Mouse (Mus musculus): ENCODE data around the gene Il11ra1. TPM values are rescaled to one million over a fixed set of nuclear protein-coding genes. Genes with fewer than 3 reads are reported as not detected.
A peak's percentile ranks its signal among the peaks of the same experiment; 100 is the strongest.
"Not testable (repeated sequence)": the region's sequence is repeated elsewhere in the genome, so short reads cannot be mapped to it uniquely, and the experiment has no call there.

Il11ra1 gene
- polyA plus RNA-seq, 1 experiment from 2014 or later: 55.2 TPM

DNA sequence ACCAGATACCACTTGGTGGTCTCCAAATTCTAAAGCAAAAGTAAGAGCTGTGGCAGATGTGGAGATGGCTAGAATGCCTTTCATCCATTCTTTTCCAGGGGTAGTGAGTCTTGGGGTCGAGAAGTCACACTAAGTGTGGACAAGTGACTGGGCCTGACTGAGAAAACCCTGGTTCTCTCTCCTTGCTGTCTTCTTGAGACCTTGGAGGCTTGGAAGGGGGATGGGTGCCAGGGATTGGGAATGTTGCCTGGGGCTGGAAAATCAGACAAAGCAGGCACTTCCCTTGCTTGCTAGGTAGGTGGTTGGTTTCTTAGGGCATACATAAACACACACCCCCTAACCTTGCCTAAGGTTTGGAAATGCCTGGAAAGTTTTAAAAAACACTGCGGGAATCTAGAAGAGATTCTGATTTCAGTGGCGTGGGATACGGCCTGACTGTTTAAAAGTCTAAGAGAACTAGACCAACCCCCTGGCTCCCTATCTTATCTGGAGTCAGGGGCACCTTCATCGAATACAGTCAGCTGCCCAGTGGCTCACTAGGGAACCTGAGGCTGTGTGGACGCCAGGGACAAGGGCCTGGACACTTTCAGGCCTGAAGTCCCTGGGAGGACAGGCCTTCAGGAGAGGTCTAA, 60.0 kb downstream of the Il11ra1 start:
- Histone ChIP-seq H3K4me2 (peak overlapping the region; percentile 55), H3K9ac (ENCODE audit: low read length) (peak overlapping the region; percentile 41; the same call in 1 of the 2 replicates), H3K36me3 (ENCODE audit: control insufficient read depth, insufficient read depth, low read length) (no peaks in the 10 kb centered on the region), H3K9me3 (ENCODE audit: control insufficient read depth, low read length) (no peaks in the 10 kb centered on the region), H3K27ac (ENCODE audit: low read depth, low read length) (no peak overlapping the region; the same call in 1 of the 2 replicates), H3K27me3 (ENCODE audit: control insufficient read depth, insufficient read depth, low read length) (no peaks in the 10 kb centered on the region), H3K4me3 (ENCODE audit: low read depth, low read length) (peak overlapping the region; percentile 30), H3K4me1 (ENCODE audit: control insufficient read depth, insufficient read depth, low read length) (peaks cover 26% of the 10 kb centered on the region)
- 35% methylated on average over 6 of the region's 6 CpGs for WGBS
- DNase-seq (ENCODE audit: low spot score, missing footprints) (no peak), ATAC-seq (ENCODE audit: low FRiP score) (no peak)

DNA sequence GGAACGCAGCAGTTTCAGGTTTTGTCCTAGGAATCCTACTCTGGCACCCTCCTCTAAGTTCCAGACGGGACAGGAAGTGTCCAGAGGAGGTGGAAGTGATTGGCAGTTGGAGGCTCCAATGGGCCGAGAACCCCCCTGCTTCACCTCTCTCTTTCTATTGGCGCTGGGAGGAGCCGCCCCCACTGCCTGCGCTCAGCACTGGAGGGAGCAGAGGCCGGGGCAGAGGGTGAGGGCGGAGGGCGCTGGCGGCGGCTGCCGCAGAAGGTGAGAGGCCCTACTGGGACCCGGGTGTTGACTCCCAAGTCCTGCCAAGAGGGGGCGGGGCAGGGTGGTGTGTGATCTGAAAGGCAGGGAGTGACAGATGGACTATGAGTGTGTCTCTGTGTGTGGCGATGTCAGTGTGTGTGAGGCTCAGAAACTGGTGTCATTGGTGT, 60.5 kb downstream of the Il11ra1 start:
- H3K4me3 ChIP-seq (ENCODE audit: low read depth, low read length): peak overlapping the region; percentile 30
- no peaks in the 10 kb centered on the region for H3K9me3 ChIP-seq (ENCODE audit: control insufficient read depth, low read length)
- H3K36me3 ChIP-seq (ENCODE audit: control insufficient read depth, insufficient read depth, low read length): no peaks in the 10 kb centered on the region
- H3K4me1 ChIP-seq (ENCODE audit: control insufficient read depth, insufficient read depth, low read length): peaks cover 23% of the 10 kb centered on the region
- H3K27ac ChIP-seq (ENCODE audit: low read depth, low read length): peak overlapping the region; percentile 40; the same call in 1 of the 2 replicates
- peak; percentile 91 for ATAC-seq (ENCODE audit: low FRiP score)
- WGBS: 0% methylated on average over 13 of the region's 15 CpGs
- peak overlapping the region; percentile 41 for H3K9ac ChIP-seq (ENCODE audit: low read length)
- H3K27me3 ChIP-seq (ENCODE audit: control insufficient read depth, insufficient read depth, low read length): no peaks in the 10 kb centered on the region
- DNase-seq (ENCODE audit: low spot score, missing footprints): peak; percentile 97
- H3K4me2 ChIP-seq: peak overlapping the region; percentile 55

DNA sequence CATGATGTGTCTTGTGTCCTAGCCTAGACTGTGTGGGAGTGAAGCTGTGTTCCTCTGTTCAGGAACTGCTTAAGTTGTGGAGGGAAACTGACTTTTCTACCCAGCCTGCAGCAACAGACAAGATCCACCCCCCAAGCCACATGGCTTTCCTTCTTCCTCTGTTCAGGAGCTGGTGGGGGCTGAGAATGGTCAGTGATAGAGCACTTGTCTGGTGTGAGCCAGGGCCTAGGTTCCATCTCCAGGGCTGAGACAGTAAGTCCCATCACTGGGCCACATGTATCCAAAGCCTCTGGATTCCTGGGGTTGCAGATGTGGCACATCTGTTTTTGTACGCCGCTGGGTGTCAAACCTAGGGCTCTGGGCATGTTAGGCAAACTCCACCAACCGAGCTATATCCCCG, 61.1 kb downstream of the Il11ra1 start:
- Histone ChIP-seq H3K9me3 (ENCODE audit: control insufficient read depth, low read length) (no peaks in the 10 kb centered on the region), H3K4me1 (ENCODE audit: control insufficient read depth, insufficient read depth, low read length) (peaks cover 23% of the 10 kb centered on the region), H3K4me2 (peak overlapping the region; percentile 55), H3K27ac (ENCODE audit: low read depth, low read length) (no peak overlapping the region), H3K36me3 (ENCODE audit: control insufficient read depth, insufficient read depth, low read length) (no peaks in the 10 kb centered on the region), H3K9ac (ENCODE audit: low read length) (peak overlapping the region; percentile 41), H3K27me3 (ENCODE audit: control insufficient read depth, insufficient read depth, low read length) (no peaks in the 10 kb centered on the region), H3K4me3 (ENCODE audit: low read depth, low read length) (peak overlapping the region; percentile 30)
- DNase-seq (ENCODE audit: low spot score, missing footprints) (no peak), ATAC-seq (ENCODE audit: low FRiP score) (0 out of 2 replicates have a peak, but pooled peaks have one; percentile 15)
- 90% methylated on average over 4 of the region's 4 CpGs for WGBS

GRCm38 (mm10) chr4:41761680-41762079, 61.9 kb downstream of the Il11ra1 start:
- Histone ChIP-seq H3K4me1 (ENCODE audit: control insufficient read depth, insufficient read depth, low read length) (peaks cover 23% of the 10 kb centered on the region), H3K9me3 (ENCODE audit: control insufficient read depth, low read length) (no peaks in the 10 kb centered on the region), H3K4me3 (ENCODE audit: low read depth, low read length) (no peak overlapping the region), H3K4me2 (no peak overlapping the region), H3K9ac (ENCODE audit: low read length) (no peak overlapping the region), H3K36me3 (ENCODE audit: control insufficient read depth, insufficient read depth, low read length) (no peaks in the 10 kb centered on the region), H3K27me3 (ENCODE audit: control insufficient read depth, insufficient read depth, low read length) (no peaks in the 10 kb centered on the region), H3K27ac (ENCODE audit: low read depth, low read length) (no peak overlapping the region; the same call in 1 of the 2 replicates)
- ATAC-seq (ENCODE audit: low FRiP score) (no peak), DNase-seq (ENCODE audit: low spot score, missing footprints) (no peak)

DNA sequence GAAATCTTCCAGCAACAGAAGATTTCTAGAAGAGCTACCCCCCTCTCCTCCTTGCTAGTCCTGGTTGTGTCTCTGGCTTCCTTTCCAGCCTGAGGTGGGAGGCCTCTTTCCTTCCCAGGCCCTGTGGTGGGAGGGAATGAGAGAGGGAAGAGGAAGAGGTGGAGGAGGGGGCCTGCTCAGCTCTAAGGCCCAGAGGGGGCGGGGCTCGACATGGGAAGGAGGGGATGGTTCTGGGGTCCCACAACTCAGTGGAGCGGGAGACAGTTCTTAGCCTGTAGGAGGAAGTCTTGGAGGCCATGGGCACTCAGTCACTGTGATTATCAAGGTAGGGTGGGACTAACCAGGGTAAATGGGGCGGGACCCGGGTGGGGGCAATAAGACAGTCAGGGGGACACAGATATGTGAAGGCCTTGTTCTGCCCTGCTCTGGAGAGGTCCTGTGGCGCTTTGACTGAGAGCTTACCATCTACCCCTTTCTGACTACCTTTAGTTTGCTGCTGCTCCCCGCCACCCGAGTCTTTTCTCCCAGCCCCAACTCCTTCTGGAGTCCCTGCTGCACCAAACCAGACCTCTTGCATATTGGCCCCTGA, 62.4 kb downstream of the Il11ra1 start:
- Histone ChIP-seq H3K9ac (ENCODE audit: low read length) (no peak overlapping the region), H3K9me3 (ENCODE audit: control insufficient read depth, low read length) (no peaks in the 10 kb centered on the region), H3K4me3 (ENCODE audit: low read depth, low read length) (no peak overlapping the region), H3K4me2 (0 out of 2 replicates have a peak overlapping the region, but pooled peaks have one; percentile 11), H3K27ac (ENCODE audit: low read depth, low read length) (no peak overlapping the region), H3K4me1 (ENCODE audit: control insufficient read depth, insufficient read depth, low read length) (peaks cover 23% of the 10 kb centered on the region), H3K27me3 (ENCODE audit: control insufficient read depth, insufficient read depth, low read length) (no peaks in the 10 kb centered on the region), H3K36me3 (ENCODE audit: control insufficient read depth, insufficient read depth, low read length) (no peaks in the 10 kb centered on the region)
- WGBS: 34% methylated on average over 8 of the region's 8 CpGs
- ATAC-seq (ENCODE audit: low FRiP score): no peak
- peak; percentile 81 for DNase-seq (ENCODE audit: low spot score, missing footprints)

- DNase-seq (ENCODE audit: low spot score, missing footprints); H3K27me3 ChIP-seq (ENCODE audit: control insufficient read depth, insufficient read depth, low read length); H3K9ac ChIP-seq (ENCODE audit: low read length); H3K36me3 ChIP-seq (ENCODE audit: control insufficient read depth, insufficient read depth, low read length); H3K4me3 ChIP-seq (ENCODE audit: low read depth, low read length); H3K4me2 ChIP-seq; ATAC-seq (ENCODE audit: low FRiP score); H3K27ac ChIP-seq (ENCODE audit: low read depth, low read length); H3K9me3 ChIP-seq (ENCODE audit: control insufficient read depth, low read length): not testable (repeated sequence)
- peaks cover 23% of the 10 kb centered on the region for H3K4me1 ChIP-seq (ENCODE audit: control insufficient read depth, insufficient read depth, low read length)
- WGBS: 45% methylated on average over 8 of the region's 8 CpGs
Observed at GRCm38 (mm10) chr4:41762688-41763114, 62.9 kb downstream of the Il11ra1 start.

DNA sequence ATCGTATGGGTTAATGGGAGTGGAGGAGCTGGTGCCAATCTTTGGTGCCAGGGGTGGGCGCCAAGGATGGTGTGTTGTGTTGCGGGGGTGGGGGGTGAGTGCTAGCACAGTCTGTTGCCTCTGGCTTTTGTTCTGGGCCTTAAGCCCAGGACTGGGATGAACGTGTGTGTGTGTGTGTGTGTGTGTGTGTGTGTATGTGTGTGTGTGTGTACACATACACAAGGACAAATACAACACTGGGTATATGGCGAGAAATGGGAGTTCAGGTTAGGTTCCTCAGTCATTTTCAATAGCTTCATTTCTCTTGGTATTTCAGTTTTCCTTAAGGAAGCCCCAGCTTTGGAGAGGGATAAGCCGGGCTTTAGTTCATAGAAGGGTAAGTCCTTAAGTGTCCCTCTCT, 63.4 kb downstream of the Il11ra1 start:
- H3K4me2 ChIP-seq; H3K9ac ChIP-seq (ENCODE audit: low read length); H3K27me3 ChIP-seq (ENCODE audit: control insufficient read depth, insufficient read depth, low read length); H3K36me3 ChIP-seq (ENCODE audit: control insufficient read depth, insufficient read depth, low read length); DNase-seq (ENCODE audit: low spot score, missing footprints); H3K4me3 ChIP-seq (ENCODE audit: low read depth, low read length); H3K9me3 ChIP-seq (ENCODE audit: control insufficient read depth, low read length); H3K27ac ChIP-seq (ENCODE audit: low read depth, low read length); ATAC-seq (ENCODE audit: low FRiP score): not testable (repeated sequence)
- 84% methylated on average over 4 of the region's 6 CpGs for WGBS
- peaks cover 23% of the 10 kb centered on the region for H3K4me1 ChIP-seq (ENCODE audit: control insufficient read depth, insufficient read depth, low read length)

DNA sequence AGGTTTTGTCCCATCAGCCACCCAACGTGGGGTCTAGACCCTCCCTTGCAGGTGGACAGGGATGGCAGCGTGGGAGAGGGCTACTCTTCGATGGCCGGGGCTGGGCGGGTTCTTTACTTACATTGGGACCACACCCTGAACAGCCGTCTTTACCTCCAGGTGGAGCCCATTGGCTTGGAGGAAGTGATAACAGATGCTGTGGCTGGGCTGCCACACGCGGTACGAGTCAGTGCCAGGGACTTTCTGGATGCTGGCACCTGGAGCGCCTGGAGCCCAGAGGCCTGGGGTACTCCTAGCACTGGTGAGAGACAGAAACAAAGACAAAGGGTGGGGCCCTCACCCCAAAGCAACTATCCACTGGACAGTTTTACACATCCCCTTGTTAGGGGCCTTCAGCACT, 67.5 kb downstream of the Il11ra1 start:
- not testable (repeated sequence) for H3K27me3 ChIP-seq (ENCODE audit: control insufficient read depth, insufficient read depth, low read length); H3K9ac ChIP-seq (ENCODE audit: low read length); H3K9me3 ChIP-seq (ENCODE audit: control insufficient read depth, low read length); H3K4me2 ChIP-seq; H3K4me1 ChIP-seq (ENCODE audit: control insufficient read depth, insufficient read depth, low read length); H3K27ac ChIP-seq (ENCODE audit: low read depth, low read length); DNase-seq (ENCODE audit: low spot score, missing footprints); H3K4me3 ChIP-seq (ENCODE audit: low read depth, low read length); ATAC-seq (ENCODE audit: low FRiP score); H3K36me3 ChIP-seq (ENCODE audit: control insufficient read depth, insufficient read depth, low read length)
- WGBS: 86% methylated on average over 10 of the region's 10 CpGs

GRCm38 (mm10) chr4:41772946-41773345, 73.2 kb downstream of the Il11ra1 start:
- not testable (repeated sequence) for ATAC-seq (ENCODE audit: low FRiP score); H3K4me1 ChIP-seq (ENCODE audit: control insufficient read depth, insufficient read depth, low read length); H3K27ac ChIP-seq (ENCODE audit: low read depth, low read length); H3K9ac ChIP-seq (ENCODE audit: low read length); H3K9me3 ChIP-seq (ENCODE audit: control insufficient read depth, low read length); H3K36me3 ChIP-seq (ENCODE audit: control insufficient read depth, insufficient read depth, low read length); DNase-seq (ENCODE audit: low spot score, missing footprints); H3K27me3 ChIP-seq (ENCODE audit: control insufficient read depth, insufficient read depth, low read length)
- H3K4me2 ChIP-seq: peak overlapping the region; percentile 34
- WGBS: 5% methylated on average over 8 of the region's 16 CpGs
- peak overlapping the region; percentile 15; the same call in 1 of the 2 replicates for H3K4me3 ChIP-seq (ENCODE audit: low read depth, low read length)

Measured in midbrain, embryonic 11.5 days (tissue).